Mouse (Mus musculus) forebrain, embryonic 14.5 days (tissue): ENCODE results near the gene Ppp6r3. TPM values are rescaled to one million over a fixed set of nuclear protein-coding genes. Genes with fewer than 3 reads are reported as not detected.
A peak's percentile ranks its signal among the peaks of the same experiment; 100 is the strongest.

ENCODE experiments used
- ATAC-seq: fragments of 200-750 bp; cut with Nextera tagmentation; 2 replicates; pipeline ENCODE4 v1.8.0; 2017; ENCODE audit warnings: mild to moderate bottlenecking, moderate library complexity
- DNase-seq: peaks from one replicate; pipeline ENCODE4 v3.0.0-alpha.2; 2015; ENCODE audit warnings: low spot score
- H3K27ac ChIP-seq: fragments of 300-500 bp; sonication (generic); 2 replicates; pipeline ENCODE4 v1.5.1; 2014; ENCODE audit warnings: low read depth, mild to moderate bottlenecking, control low read depth, low read length, moderate library complexity
- H3K27me3 ChIP-seq: fragments of 300-500 bp; sonication (generic); replicated peaks from 2 replicates; pipeline ENCODE4 v1.6.1; 2014; ENCODE audit warnings: low read length, control low read depth, mixed read lengths; ENCODE audit not compliant: control insufficient read depth, insufficient read depth
- H3K36me3 ChIP-seq: fragments of 300-500 bp; sonication (generic); 2 replicates; pipeline ENCODE4 v1.6.1; 2014; ENCODE audit warnings: low read length, control low read depth; ENCODE audit not compliant: control insufficient read depth, insufficient read depth
- H3K4me1 ChIP-seq: fragments of 300-500 bp; sonication (generic); 2 replicates; pipeline ENCODE4 v1.6.1; 2014; ENCODE audit warnings: antibody characterized with exemption, low read length, control low read depth; ENCODE audit not compliant: control insufficient read depth, insufficient read depth
- H3K4me2 ChIP-seq: fragments of 300-500 bp; sonication (generic); 2 replicates; pipeline ENCODE4 v1.6.1; 2014; ENCODE audit warnings: mild to moderate bottlenecking, control low read depth, low read length
- H3K4me3 ChIP-seq: fragments of 300-500 bp; sonication (generic); 2 replicates; pipeline ENCODE4 v1.5.1; 2014; ENCODE audit warnings: low read depth, low read length, control low read depth
- H3K9ac ChIP-seq: fragments of 300-500 bp; sonication (generic); 2 replicates; pipeline ENCODE4 v1.6.1; 2014; ENCODE audit warnings: mild to moderate bottlenecking, low read length, control low read depth, moderate library complexity
- H3K9me3 ChIP-seq: fragments of 300-500 bp; sonication (generic); replicated peaks from 2 replicates; pipeline ENCODE4 v1.6.1; 2016; ENCODE audit warnings: low read length, control low read depth, mixed read lengths; ENCODE audit not compliant: control insufficient read depth
- WGBS: fragments of 180-500 bp; shearing (Covaris S2); extraction: QIAGEN DNeasy Blood & Tissue Kit; methylation state at CpG from one replicate; pipeline ENCODE4 v1.1.7; 2014; 5-methylcytosine and 5-hydroxymethylcytosine counted together
- polyA plus RNA-seq: library from polyadenylated mRNA; unstranded; fragments of >200 nt; fragmentation: Nextera tagmentation; extraction: Ambion mirVana; gene quantifications from 2 replicates; pipeline ENCODE4 v1.2.1, GENCODE M21; 2014

The Ppp6r3 gene
- polyA plus RNA-seq, 1 experiment from 2014 or later, result 59.9 TPM

GRCm38 (mm10) chr19:3424214-3424613 lies 151.3 kb downstream of the Ppp6r3 start:
- ATAC-seq, result no peak
- H3K4me2 ChIP-seq, result no peak overlapping the region
- no peak overlapping the region for H3K4me3 ChIP-seq
- H3K9me3 ChIP-seq, result no peaks in the 10 kb centered on the region
- H3K27me3 ChIP-seq, result no peaks in the 10 kb centered on the region
- H3K4me1 ChIP-seq, result peaks cover 4% of the 10 kb centered on the region; the same call in 1 of the 2 replicates
- WGBS, result 82% methylated on average over 2 of the region's 2 CpGs
- H3K9ac ChIP-seq, result no peak overlapping the region
- no peak overlapping the region for H3K27ac ChIP-seq
- no peak for DNase-seq
- H3K36me3 ChIP-seq, result no peaks in the 10 kb centered on the region

- Histone ChIP-seq H3K4me1 (no peaks in the 10 kb centered on the region), H3K27ac (no peak overlapping the region), H3K4me2 (no peak overlapping the region), H3K36me3 (no peaks in the 10 kb centered on the region), H3K27me3 (no peaks in the 10 kb centered on the region), H3K9me3 (no peaks in the 10 kb centered on the region), H3K9ac (no peak overlapping the region), H3K4me3 (no peak overlapping the region)
- ATAC-seq (no peak), DNase-seq (no peak)
- 72% methylated on average over 4 of the region's 4 CpGs for WGBS
Observed at GRCm38 (mm10) chr19:3422981-3423380, 152.6 kb downstream of the Ppp6r3 start.

GRCm38 (mm10) chr19:3422488-3422887 lies 153.1 kb downstream of the Ppp6r3 start:
- Histone ChIP-seq H3K36me3 (no peaks in the 10 kb centered on the region), H3K27ac (no peak overlapping the region), H3K4me2 (no peak overlapping the region), H3K4me1 (no peaks in the 10 kb centered on the region), H3K27me3 (no peaks in the 10 kb centered on the region), H3K9me3 (no peaks in the 10 kb centered on the region), H3K4me3 (no peak overlapping the region), H3K9ac (no peak overlapping the region)
- WGBS, result 44% methylated on average over 6 of the region's 6 CpGs
- DNase-seq (no peak), ATAC-seq (no peak)

- Histone ChIP-seq H3K9me3 (no peaks in the 10 kb centered on the region), H3K4me1 (no peaks in the 10 kb centered on the region), H3K36me3 (no peaks in the 10 kb centered on the region), H3K4me2 (no peak overlapping the region), H3K4me3 (no peak overlapping the region), H3K27ac (no peak overlapping the region), H3K27me3 (no peaks in the 10 kb centered on the region; the same call in 1 of the 2 replicates), H3K9ac (no peak overlapping the region)
- no peak for ATAC-seq
- 58% methylated on average over 5 of the region's 5 CpGs for WGBS
- DNase-seq, result no peak
Observed at GRCm38 (mm10) chr19:3419251-3419650, 156.3 kb downstream of the Ppp6r3 start.

GRCm38 (mm10) chr19:3414268-3414733 lies 161.2 kb downstream of the Ppp6r3 start, which contains the start of gene Gal:
TSS of gene Gal (minus strand) at chr19:3414544.
- 3% methylated on average over 37 of the region's 37 CpGs for WGBS
- Histone ChIP-seq H3K9ac (peak within 1 kb of the TSS; percentile 47), H3K4me1 (no peaks in the 10 kb centered on the region; the same call in 1 of the 2 replicates), H3K36me3 (no peaks in the 10 kb centered on the region), H3K27ac (no peak within 1 kb of the TSS), H3K9me3 (no peaks in the 10 kb centered on the region), H3K27me3 (peaks cover 9% of the 10 kb centered on the region), H3K4me2 (peak within 1 kb of the TSS; percentile 50), H3K4me3 (peak within 1 kb of the TSS; percentile 20)
- DNase-seq (peak; percentile 25), ATAC-seq (no peak)

- WGBS, result 63% methylated on average over 1 of the region's 1 CpGs
- Histone ChIP-seq H3K27me3 (no peaks in the 10 kb centered on the region), H3K9me3 (no peaks in the 10 kb centered on the region), H3K4me1 (no peaks in the 10 kb centered on the region), H3K4me2 (no peak overlapping the region), H3K27ac (no peak overlapping the region), H3K36me3 (no peaks in the 10 kb centered on the region), H3K4me3 (no peak overlapping the region), H3K9ac (no peak overlapping the region)
- ATAC-seq, result no peak
- no peak for DNase-seq
Observed at GRCm38 (mm10) chr19:3405531-3406281, 169.8 kb downstream of the Ppp6r3 start.

Other genes with a start within 250 kb of the Ppp6r3 start
- gene Tesmin, start 186.9 kb downstream of the Ppp6r3 start, polyA plus RNA-seq, result 0.16 and 0.42 TPM in 2 replicates
- 5.6 and 6.6 TPM in 2 replicates for gene Gal, start 161.2 kb downstream of the Ppp6r3 start, polyA plus RNA-seq
- 1.8 and 2.1 TPM in 2 replicates for gene Lrp5, start 110.8 kb upstream of the Ppp6r3 start, polyA plus RNA-seq
- gene 1810055G02Rik, start 132.5 kb upstream of the Ppp6r3 start, polyA plus RNA-seq, result 29.7 and 34.6 TPM in 2 replicates
- gene Kmt5b, start 191.7 kb upstream of the Ppp6r3 start, polyA plus RNA-seq, result 32.8 and 48.7 TPM in 2 replicates